Mouse (Mus musculus) adrenal gland, postnatal 25 days (tissue): ENCODE measurements around the gene Pbx4. TPM values are rescaled to one million over a fixed set of nuclear protein-coding genes. Genes with fewer than 3 reads are reported as not detected.
A peak's percentile ranks its signal among the peaks of the same experiment; 100 is the strongest.

Experiments used
- DNase-seq: peaks from one replicate; pipeline ENCODE4 v3.0.0; 2021; ENCODE audit warnings: mixed read lengths
- long read RNA-seq: library from polyadenylated mRNA; stranded (forward); transcript quantifications from one replicate; pipeline ENCODE4 v2.0.0, GENCODE M21; 2021
- total RNA-seq: library from RNA; stranded (reverse); gene quantifications from 2 replicates; pipeline ENCODE4 v1.2.3, GENCODE M21; 2021

The Pbx4 gene
- total RNA-seq: 1.7 and 2.5 TPM in 2 replicates
- long read RNA-seq, partial matches to known transcripts: 0 of 1 reads
- long read RNA-seq, other reads (novel, unspliced or antisense): 1 of 1 reads

DNA sequence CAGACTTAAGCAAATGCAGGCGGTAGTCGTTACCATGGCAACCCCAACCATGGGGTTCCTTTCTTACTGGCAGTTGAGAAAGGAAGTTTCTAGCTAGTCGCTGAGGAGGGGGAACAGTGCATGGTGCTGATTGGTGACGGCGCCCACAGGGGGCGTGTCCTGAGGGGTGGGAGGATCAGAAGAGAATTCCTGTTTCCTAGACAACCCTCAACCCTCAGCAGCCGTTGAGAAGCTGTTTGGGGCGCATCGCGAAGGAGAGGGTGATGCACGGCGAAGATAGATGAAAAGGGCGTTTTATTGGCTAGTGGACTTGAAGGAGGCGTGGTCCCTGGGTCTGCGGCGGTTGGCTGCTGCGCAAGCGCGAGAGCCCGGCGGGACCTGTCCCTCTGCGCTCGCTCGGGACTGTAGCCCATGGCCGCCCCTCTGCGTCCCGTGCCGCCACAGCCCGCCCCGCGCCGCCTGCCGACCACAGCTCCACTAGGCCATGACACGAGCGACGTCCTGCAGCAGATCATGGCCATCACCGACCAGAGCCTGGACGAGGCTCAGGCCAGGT is at the start of gene Pbx4:
TSS of gene Pbx4 (plus strand) at position 194 of the 556 bp plus-strand sequence.
- peak; percentile 77 for DNase-seq

GRCm38 (mm10) chr8:69789105-69789504 is 43.2 kb upstream of the Pbx4 start:
- DNase-seq: no peak

DNA sequence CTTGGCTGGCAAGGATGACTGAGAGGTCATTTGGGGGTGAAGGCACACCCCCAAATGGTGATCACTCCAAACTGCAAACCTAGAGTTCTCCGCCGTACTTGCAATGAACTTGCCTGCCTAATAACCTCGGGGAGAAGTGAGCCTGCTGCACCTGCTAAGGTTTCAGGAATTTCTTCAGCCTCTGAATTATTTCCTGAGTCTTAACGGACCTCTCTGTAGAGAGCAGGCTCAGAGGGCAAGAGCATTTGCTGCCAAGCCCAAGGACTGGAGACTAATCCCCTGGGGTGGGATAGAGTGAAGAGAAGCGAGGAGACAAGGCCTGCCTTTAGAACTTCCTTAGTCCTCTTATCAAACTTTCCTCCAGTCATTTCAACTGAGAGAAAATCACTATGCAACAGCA is 42.6 kb upstream of the Pbx4 start:
- DNase-seq: no peak

- DNase-seq: no peak
These were observed 41.9 kb upstream of the Pbx4 start for GRCm38 (mm10) chr8:69790364-69790763.

- peak; percentile 86 for DNase-seq
These were observed 41.4 kb upstream of the Pbx4 start, which contains the start of the genes Atp13a1 and Zfp866 for GRCm38 (mm10) chr8:69790773-69791367. TSS of gene Atp13a1 (plus strand) at chr8:69791163. TSS of gene Zfp866 (minus strand) at chr8:69791178.

DNA sequence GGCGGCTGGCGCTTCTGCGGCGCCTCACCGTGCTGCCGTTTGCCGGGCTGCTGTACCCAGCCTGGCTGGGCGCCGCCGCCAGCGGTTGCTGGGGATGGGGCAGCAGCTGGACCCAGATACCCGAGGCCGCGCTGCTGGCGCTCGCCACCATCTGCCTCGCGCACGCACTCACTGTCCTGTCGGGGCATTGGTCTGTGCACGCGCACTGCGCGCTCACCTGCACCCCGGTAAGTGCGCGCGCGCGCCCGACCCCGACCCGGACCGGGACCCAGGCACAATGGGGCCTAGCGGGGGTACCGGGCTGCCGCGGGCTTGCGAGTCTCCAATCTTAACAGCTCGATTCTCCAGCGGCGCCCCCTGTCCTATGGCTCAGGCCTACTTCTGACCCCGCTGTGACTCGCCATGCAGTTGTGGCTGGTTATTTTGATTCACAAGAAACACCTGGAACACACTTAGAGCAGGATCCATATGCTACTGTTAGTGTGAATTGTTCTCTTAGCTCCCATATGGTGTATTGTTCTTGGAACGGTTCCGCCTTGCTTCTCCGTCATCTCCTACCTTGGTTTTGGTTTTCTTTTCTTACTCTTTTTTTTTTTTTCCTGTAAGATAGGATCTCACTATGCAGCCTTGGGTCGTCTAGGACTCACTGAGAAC is 40.7 kb upstream of the Pbx4 start:
- DNase-seq: peak; percentile 36

DNA sequence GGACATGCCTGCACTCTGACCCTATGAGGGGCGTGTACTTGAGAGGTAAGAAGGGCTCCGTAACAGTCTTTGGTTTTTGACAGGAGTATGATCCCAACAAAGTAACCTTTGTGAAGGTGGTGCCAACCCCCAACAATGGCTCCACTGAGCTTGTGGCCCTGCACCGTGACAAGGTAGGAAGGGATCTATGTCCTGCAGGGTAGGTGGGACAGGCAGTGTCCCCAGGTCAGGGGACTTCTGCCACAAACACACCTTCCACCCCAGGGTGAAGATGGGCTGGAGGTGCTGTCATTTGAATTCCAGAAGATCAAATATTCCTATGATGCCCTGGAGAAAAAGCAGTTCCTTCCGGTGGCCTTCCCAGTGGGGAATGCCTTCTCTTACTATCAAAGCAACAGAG is 38.6 kb upstream of the Pbx4 start:
- DNase-seq: no peak

DNA sequence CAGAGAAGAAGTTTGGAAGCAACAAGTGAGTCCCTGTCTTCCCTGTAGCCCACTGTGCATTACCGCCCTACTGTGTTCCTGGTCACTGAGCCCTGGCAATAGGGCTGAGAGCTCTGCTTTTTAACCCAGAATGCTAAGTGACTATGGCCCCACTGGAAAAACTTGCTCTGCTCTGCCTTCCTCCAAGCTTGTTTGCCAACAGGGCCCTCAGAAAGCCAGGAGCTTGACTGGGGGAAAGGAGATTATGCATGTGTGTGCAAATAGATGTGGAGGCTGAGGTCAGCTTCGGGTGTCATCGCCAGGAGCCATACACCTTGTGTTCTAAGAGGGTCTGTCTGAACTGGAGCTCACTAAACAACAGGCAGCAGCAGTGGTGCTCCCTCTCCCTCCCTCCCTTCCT is 38.2 kb upstream of the Pbx4 start:
- no peak for DNase-seq

DNA sequence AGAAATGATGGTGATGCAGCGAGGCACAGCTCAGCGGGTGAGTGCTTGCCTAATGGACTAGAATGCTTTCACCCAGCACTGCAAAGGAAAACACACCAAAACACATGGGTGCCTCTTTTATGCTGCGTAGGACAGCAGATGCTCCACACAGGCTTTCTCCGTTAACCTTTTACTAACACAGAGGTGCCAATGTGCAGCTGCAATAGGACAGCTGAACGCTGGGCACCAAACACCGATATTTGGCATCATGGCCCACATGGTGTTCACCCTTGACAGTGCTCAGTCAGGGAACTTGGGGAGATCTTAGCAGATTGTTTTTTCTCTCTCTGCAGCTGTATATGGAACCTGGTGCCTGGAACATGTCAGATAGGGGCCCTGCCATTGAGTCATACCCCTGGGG is 37.4 kb upstream of the Pbx4 start:
- no peak for DNase-seq

GRCm38 (mm10) chr8:69796721-69797345 is 35.5 kb upstream of the Pbx4 start:
- no peak for DNase-seq

GRCm38 (mm10) chr8:69797661-69798060 is 34.6 kb upstream of the Pbx4 start:
- DNase-seq: no peak

- DNase-seq: no peak
These were observed 33.0 kb upstream of the Pbx4 start for GRCm38 (mm10) chr8:69799261-69799660.

DNA sequence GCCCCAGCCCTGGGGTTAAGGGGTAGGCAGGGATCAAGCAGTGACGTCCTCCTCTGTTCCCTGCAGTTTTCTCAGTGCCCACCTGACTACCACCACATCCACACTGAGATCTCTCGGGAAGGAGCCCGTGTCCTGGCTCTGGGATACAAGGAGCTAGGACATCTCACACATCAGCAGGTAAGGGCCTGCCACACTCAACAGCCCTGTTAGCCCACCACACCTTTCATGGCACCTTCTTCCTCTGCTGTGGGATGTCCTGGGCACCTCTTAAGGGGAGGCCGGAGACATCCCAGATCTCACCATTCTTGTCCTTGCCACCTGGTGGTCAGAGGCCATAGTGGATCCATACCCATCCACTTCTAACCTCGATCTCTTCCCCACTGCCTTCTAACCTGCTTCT is 32.3 kb upstream of the Pbx4 start:
- no peak for DNase-seq

- DNase-seq: no peak
These were observed 30.5 kb upstream of the Pbx4 start for GRCm38 (mm10) chr8:69801796-69802195.

DNA sequence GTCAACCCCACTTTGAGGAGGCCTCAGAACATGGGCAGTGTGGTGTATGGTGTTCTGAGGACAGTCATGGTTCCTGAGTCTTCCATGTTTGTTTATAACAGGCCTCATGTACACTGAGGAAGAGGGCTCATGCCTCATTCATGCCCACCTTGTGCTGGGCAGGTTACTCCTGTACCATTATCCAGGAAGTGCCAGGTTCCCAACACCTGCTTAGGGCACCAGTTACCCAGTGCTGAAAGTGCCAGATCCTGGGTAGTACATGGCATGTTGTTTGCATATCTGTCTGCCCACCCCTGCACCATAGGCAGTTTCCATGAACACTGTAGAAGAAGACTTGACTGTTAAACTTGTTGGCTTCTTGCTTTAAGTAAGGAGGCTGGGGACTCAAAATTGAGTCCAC is 30.1 kb upstream of the Pbx4 start:
- DNase-seq: no peak

DNA sequence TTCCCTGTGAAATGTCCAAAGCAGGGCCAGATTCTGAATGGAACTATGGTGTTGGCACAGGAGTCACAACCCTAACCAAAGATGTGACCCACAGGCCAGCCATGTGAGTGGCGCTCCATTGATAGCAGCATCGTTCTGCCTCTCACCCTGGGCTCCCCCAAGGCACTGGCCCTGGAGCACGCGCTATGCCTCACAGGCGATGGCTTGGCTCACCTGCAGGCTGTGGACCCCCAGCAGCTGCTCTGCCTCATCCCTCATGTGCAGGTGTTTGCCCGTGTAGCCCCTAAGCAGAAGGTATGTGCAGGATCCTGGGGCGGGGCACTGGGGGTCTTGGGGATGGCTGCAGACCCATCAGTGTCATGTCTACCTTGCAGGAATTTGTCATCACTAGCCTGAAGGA is 28.9 kb upstream of the Pbx4 start:
- no peak for DNase-seq

DNA sequence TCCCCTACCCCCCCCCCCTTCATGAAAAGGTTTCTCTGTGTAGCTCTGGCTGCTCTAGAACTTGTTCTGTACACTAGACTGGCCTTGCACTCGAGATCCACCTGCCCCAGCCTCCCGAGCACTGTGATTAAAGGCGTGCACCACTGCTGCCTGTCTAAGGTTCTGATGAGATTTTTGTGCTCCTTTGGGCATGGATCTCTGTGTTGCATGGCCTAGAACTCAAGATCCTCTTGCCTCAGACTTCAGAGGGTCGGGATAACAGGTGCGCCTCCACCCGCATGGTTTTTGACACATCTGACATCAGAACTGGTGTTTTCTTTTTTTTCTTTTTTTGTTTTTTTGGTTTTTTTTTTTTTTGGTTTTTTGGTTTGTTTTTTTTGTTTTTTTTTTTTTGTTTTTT is 27.8 kb upstream of the Pbx4 start:
- DNase-seq: no peak

DNA sequence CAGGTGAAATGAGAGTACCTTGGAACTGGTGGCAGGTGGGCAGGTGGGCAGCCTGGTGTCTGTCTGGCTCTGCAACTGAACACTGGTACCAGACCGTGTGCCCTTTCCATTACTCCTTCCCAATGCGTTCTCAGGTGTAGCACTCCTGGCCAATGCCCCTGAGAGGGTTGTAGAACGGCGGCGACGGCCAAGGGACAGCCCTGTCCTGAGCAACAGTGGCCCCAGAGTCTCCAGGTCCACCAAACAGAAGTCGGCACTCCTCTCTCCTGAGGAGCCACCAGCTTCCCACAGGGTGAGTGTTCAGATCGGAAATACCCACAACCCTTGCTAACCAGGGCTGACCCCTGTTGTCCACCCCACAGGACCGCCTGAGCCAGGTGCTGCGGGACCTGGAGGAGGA is 27.2 kb upstream of the Pbx4 start:
- DNase-seq: no peak

- DNase-seq: no peak
These were observed 26.8 kb upstream of the Pbx4 start for GRCm38 (mm10) chr8:69805491-69805890.

DNA sequence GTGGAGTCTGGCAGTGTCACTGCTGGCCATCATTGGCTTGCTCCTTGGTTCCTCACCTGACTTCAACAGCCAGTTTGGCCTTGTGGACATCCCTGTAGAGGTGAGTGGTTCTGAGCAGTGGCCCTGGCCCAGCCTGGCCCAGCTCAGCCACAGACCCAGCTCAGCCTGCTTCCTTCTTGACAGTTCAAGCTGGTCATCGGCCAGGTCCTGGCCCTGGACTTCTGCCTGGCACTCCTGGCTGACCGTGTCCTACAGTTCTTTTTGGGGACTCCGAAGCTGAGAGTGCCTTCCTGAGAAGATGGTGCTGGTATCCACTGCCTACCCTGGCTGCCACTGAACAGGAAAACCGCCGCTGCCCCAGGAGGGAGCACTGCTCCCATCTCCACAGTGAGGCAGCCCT is 25.1 kb upstream of the Pbx4 start:
- DNase-seq: no peak

DNA sequence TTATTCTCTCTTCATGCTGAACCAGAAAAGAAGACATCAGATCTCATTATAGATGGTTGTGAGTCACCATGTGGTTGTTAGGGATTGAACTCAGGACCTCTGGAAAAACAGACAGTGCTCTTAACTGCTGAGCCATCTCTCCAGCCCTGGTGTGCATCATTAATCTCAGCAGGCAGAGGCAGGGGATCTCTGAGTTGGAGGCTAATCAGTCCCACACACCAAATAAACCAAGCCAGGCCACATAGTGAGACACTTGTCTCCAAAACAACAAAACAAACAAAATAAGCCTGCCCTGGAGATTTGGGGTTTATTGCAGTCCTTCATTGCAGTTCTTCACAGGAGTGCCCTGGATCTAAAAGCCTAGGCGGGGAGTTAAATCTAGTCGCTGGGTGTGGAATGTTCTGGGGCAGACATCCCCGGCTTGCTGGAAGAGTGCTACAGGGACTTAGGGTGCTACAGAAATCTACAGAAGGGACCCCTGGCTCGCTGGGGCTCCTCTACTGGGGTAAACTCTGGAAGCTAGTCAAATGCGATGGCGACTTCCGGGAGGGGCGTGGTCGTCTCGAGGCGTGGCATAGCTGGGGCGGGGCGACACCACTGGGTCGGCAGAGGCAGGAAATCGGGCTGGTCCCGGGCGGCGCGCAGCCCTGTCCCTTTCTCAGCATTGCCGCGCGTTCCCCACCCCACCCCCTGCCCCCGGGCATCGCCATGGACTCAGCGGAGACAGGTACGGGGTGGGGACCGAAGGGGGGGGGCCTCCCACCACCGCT is 24.0 kb upstream of the Pbx4 start, which contains the start of gene Gmip:
TSS of gene Gmip (plus strand) at position 586 of the 770 bp plus-strand sequence.
- DNase-seq: peak; percentile 85

- no peak for DNase-seq
These were observed 23.4 kb upstream of the Pbx4 start for GRCm38 (mm10) chr8:69808864-69809403.
